Mouse (Mus musculus): Measurements from ENCODE around the gene Lrfn4.

- TF ChIP-seq GATA1 (IDR thresholded peaks at IDR 0.05; ENCODE audit: borderline replicate concordance, low read length) (no peak), CTCF (IDR thresholded peaks at IDR 0.05; ENCODE audit: low read depth, low read length) (no peak), TAL1 (conservative IDR thresholded peaks at IDR 0.05; ENCODE audit: low read depth, low read length) (no peak), POLR2AphosphoS5 (IDR thresholded peaks at IDR 0.05; ENCODE audit: insufficient replicate concordance, low read depth, low read length) (no peak), GATA2 (IDR thresholded peaks at IDR 0.05; ENCODE audit: borderline replicate concordance, low read depth, low read length) (no peak)
Measured at GRCm38 (mm10) chr19:4596071-4596470, 19.4 kb downstream of the Lrfn4 start.

Data from G1E (cell line).